Mouse (Mus musculus) heart, embryonic 12.5 days (tissue): ENCODE results near the gene Gys2. TPM values are rescaled to one million over a fixed set of nuclear protein-coding genes. Genes with fewer than 3 reads are reported as not detected.
"Not testable (repeated sequence)": the region's sequence is repeated elsewhere in the genome, so short reads cannot be mapped to it uniquely, and the experiment has no call there.

ENCODE experiments used
- ATAC-seq: fragments of 200-750 bp; cut with Nextera tagmentation; 2 replicates; pipeline ENCODE4 v1.8.0; 2017; ENCODE audit warnings: moderate TSS enrichment, moderate library complexity; ENCODE audit not compliant: insufficient number of reproducible peaks, low FRiP score
- H3K27ac ChIP-seq: fragments of 300-500 bp; sonication (generic); 2 replicates; pipeline ENCODE4 v1.5.1; 2016; ENCODE audit warnings: mild to moderate bottlenecking, moderate library complexity; ENCODE audit not compliant: poor library complexity, severe bottlenecking
- H3K27me3 ChIP-seq: fragments of 300-500 bp; sonication (generic); replicated peaks from 2 replicates; pipeline ENCODE4 v1.6.1; 2016; ENCODE audit warnings: mild to moderate bottlenecking, moderate library complexity
- H3K36me3 ChIP-seq: fragments of 300-500 bp; sonication (generic); 2 replicates; pipeline ENCODE4 v1.6.1; 2016; ENCODE audit warnings: mild to moderate bottlenecking, moderate library complexity
- H3K4me1 ChIP-seq: fragments of 300-500 bp; sonication (generic); replicated peaks from 2 replicates; pipeline ENCODE4 v1.6.1; 2016; ENCODE audit warnings: mild to moderate bottlenecking
- H3K4me2 ChIP-seq: fragments of 300-500 bp; sonication (generic); 2 replicates; pipeline ENCODE4 v1.6.1; 2016; ENCODE audit warnings: mild to moderate bottlenecking, moderate library complexity
- H3K4me3 ChIP-seq: fragments of 300-500 bp; sonication (generic); 2 replicates; pipeline ENCODE4 v1.5.1; 2016; ENCODE audit warnings: mild to moderate bottlenecking
- H3K9ac ChIP-seq: fragments of 300-500 bp; sonication (generic); 2 replicates; pipeline ENCODE4 v1.6.1; 2016; ENCODE audit warnings: mild to moderate bottlenecking, moderate library complexity
- H3K9me3 ChIP-seq: fragments of 300-500 bp; sonication (generic); replicated peaks from 2 replicates; pipeline ENCODE4 v1.6.1; 2016; ENCODE audit warnings: mild to moderate bottlenecking, moderate library complexity
- WGBS: fragments of 180-500 bp; shearing (Covaris S2); methylation state at CpG from one replicate; pipeline ENCODE4 v1.1.7; 2016; 5-methylcytosine and 5-hydroxymethylcytosine counted together
- polyA plus RNA-seq: library from polyadenylated mRNA; unstranded; fragments of >200 nt; fragmentation: Nextera tagmentation; extraction: Ambion mirVana; gene quantifications from 2 replicates; pipeline ENCODE4 v1.2.1, GENCODE M21; 2016

Gene Gys2
- polyA plus RNA-seq: 0.40 TPM in 1 of 2 replicates, not detected in the other

DNA sequence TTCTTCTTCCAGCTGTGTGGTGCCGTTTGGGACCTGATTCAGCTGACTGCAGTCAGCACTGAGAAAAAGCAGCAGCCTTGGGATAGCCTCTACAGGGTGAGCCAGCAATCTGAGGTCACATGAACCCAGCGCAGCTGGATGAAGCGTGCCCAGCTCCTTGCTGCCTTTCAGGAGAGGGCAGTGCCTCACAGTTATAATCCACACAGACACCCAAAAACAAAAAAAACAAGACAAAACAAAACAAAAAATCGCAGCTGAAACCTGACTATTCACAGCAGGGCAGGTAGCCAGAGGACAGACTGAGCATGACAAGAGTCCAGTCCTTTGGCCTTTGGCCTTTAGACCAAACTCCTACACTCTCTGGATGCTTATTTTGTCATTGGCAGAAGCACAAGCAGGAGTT is at the start of gene Gys2:
TSS of gene Gys2 (minus strand) at position 309 of the 403 bp plus-strand sequence.
- no peak for ATAC-seq
- H3K27ac ChIP-seq: no peak within 1 kb of the TSS
- H3K9ac ChIP-seq: no peak within 1 kb of the TSS
- no peaks in the 10 kb centered on the region for H3K36me3 ChIP-seq
- H3K4me1 ChIP-seq: no peaks in the 10 kb centered on the region
- H3K4me3 ChIP-seq: no peak within 1 kb of the TSS
- WGBS: 61% methylated on average over 4 of the region's 4 CpGs
- H3K9me3 ChIP-seq: no peaks in the 10 kb centered on the region
- no peaks in the 10 kb centered on the region for H3K27me3 ChIP-seq
- H3K4me2 ChIP-seq: no peak within 1 kb of the TSS

DNA sequence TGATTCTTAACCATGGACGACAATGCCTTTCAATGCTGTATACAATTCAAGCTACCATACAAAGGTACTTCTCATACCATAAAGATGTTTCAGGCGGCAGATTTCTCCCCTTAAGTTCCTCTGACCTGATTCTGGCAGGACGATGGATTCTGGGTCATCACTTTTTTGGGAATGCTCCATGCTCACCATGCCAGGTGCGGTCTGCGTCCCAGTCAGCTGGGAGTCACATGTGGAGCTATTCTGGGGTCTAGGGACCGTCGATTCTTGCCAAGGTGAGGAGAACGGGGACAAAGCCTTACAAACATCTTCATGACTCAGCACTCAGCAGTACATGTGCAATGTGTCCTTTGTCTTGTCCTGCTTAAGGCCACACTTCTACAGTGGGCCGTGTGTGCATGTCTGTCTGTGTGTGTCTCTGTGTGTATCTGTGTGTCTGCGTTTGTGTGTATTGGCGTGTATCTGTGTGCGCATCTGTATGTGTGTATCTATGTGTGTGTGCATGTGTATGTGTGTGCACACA is 48.7 kb upstream of the Gys2 start:
- no peaks in the 10 kb centered on the region for H3K9me3 ChIP-seq
- H3K4me1 ChIP-seq: no peaks in the 10 kb centered on the region
- H3K36me3 ChIP-seq: no peaks in the 10 kb centered on the region
- H3K9ac ChIP-seq: no peak overlapping the region
- H3K27me3 ChIP-seq: 0 out of 2 replicates have a peak, but pooled peaks cover 3% of the 10 kb centered on the region
- WGBS: 76% methylated on average over 12 of the region's 12 CpGs
- H3K27ac ChIP-seq: no peak overlapping the region
- H3K4me3 ChIP-seq: no peak overlapping the region
- no peak for ATAC-seq
- no peak overlapping the region for H3K4me2 ChIP-seq

DNA sequence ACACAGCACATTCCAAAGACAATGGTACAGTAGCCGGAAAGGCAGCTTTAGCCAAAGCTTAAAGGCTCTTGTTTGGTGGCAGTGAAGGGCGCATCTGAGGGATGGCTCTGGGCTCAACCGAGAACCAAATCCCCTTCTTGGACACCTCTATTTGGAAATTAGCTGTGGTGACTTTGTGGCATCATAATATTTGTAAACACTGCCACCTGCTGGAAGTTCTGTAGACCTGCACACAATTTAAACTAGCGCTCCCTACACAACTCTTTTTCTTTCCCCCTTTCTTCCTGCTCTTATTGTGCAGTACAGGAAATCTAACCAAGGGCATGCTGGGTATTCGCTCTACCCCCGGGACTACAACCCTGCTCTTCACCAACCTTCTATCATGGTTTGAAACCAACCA is 46.2 kb upstream of the Gys2 start:
- Histone ChIP-seq H3K36me3 (no peaks in the 10 kb centered on the region), H3K4me3 (no peak overlapping the region), H3K27ac (no peak overlapping the region), H3K9me3 (no peaks in the 10 kb centered on the region), H3K4me2 (no peak overlapping the region), H3K4me1 (peaks cover 4% of the 10 kb centered on the region; the same call in 1 of the 2 replicates), H3K27me3 (peaks cover 6% of the 10 kb centered on the region), H3K9ac (no peak overlapping the region)
- 11% methylated on average over 6 of the region's 6 CpGs for WGBS
- ATAC-seq: no peak

DNA sequence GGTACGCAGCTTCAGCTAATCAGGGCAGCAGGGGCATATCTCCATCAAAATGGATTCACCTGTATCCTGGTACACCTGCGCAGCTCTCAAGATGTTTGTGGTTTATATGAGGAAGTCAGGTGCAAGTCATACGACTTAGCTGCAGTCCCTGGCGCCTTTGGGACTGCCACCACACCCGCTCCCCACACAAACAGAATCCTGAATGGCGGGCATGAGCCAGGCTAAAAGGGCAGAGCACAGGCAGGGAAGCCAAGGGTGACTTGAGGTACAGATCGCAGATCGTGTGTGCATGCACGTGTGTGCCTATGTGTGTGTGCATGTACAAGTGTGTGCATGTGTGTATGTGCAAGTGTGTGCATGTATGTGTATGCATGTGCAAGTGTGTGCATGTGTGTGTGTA is 42.5 kb upstream of the Gys2 start:
- not testable (repeated sequence) for H3K4me1 ChIP-seq, H3K27ac ChIP-seq, H3K9ac ChIP-seq, H3K4me2 ChIP-seq, H3K4me3 ChIP-seq, H3K9me3 ChIP-seq, ATAC-seq, H3K36me3 ChIP-seq
- 64% methylated on average over 9 of the region's 9 CpGs for WGBS
- H3K27me3 ChIP-seq: peaks cover 25% of the 10 kb centered on the region

DNA sequence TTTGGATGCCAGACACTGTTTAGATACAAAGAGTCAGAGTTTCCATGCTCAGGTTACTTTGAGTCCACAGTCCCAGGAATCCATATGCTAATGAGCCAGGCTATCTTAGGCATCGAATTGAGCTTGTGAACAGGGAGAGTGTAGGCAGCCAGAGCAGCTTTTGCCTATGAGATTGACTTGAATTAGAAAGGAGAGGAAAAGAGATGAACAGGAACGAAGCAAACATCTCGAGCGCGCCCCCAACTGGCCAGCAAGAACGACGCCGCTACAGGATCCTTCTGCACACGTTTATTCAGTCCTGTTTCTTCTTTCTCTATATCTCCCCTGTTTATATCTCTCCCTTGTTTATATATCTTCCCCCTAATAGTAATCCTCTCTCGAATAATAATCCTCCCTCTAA is 42.0 kb upstream of the Gys2 start:
- ATAC-seq: no peak
- no peak overlapping the region for H3K9ac ChIP-seq
- peaks cover 25% of the 10 kb centered on the region for H3K27me3 ChIP-seq
- H3K4me2 ChIP-seq: no peak overlapping the region
- no peaks in the 10 kb centered on the region for H3K36me3 ChIP-seq
- peaks cover 4% of the 10 kb centered on the region; the same call in 1 of the 2 replicates for H3K4me1 ChIP-seq
- no peaks in the 10 kb centered on the region for H3K9me3 ChIP-seq
- H3K4me3 ChIP-seq: no peak overlapping the region
- 1% methylated on average over 10 of the region's 10 CpGs for whole genome bisulfite sequencing
- H3K27ac ChIP-seq: no peak overlapping the region

DNA sequence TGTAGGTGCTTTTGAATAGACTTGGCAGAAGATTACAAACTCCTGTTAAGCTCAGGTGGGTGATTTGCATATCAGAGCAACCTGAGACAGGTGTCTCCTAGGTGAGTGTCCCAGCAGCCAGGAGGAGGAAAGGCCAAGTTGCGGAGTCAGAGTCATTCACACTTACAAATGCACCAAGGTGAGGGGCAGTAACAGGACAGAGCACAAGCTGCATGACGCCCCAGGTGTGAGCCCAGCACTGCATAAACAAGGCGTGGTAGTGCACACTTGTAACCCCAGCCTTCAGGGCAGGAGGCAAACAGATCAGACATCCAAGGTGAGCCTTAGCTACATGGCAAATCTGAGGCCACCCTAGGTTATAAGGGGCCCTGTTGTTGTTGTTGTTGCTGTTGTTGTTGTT is 40.0 kb upstream of the Gys2 start:
- peaks cover 25% of the 10 kb centered on the region for H3K27me3 ChIP-seq
- no peak overlapping the region for H3K9ac ChIP-seq
- WGBS: 25% methylated on average over 3 of the region's 3 CpGs
- H3K4me1 ChIP-seq: peaks cover 15% of the 10 kb centered on the region
- H3K4me2 ChIP-seq: no peak overlapping the region
- no peak for ATAC-seq
- no peak overlapping the region for H3K4me3 ChIP-seq
- no peaks in the 10 kb centered on the region for H3K36me3 ChIP-seq
- no peak overlapping the region for H3K27ac ChIP-seq
- H3K9me3 ChIP-seq: no peaks in the 10 kb centered on the region

DNA sequence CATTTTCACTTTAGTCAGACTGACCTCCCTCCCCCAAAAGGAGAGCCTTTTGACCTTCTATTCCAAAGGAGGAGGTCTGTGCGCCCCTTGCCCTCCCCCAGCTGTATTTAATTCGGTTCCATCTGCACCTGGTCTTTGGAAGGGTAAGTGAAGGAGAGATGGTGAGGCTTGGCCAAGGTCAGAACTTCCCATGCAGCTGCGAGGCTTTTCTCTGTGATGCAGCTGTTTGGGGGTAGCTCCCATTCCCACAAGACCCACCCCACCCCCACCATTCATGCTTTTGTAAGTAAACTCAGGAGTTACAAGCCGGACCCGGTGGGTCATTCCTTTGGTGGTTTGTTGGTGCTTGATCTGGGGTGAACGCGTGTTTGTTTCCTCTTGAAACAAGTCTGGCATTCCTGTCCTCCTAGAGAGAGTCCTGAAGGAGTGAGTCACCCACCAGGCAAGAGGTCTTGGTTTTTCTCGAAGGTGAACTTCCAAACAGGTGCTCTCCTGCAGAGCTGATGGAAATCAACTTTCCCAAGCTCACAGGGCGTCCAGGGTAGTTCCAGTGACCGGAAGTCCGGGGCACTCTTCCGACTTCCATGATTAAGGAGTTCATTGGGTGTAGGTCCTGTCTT is 38.7 kb upstream of the Gys2 start:
- Histone ChIP-seq H3K4me1 (peaks cover 18% of the 10 kb centered on the region), H3K9me3 (no peaks in the 10 kb centered on the region), H3K9ac (no peak overlapping the region), H3K27ac (no peak overlapping the region), H3K4me3 (no peak overlapping the region), H3K36me3 (no peaks in the 10 kb centered on the region), H3K27me3 (peaks cover 22% of the 10 kb centered on the region), H3K4me2 (no peak overlapping the region)
- ATAC-seq: no peak
- WGBS: 27% methylated on average over 12 of the region's 12 CpGs

DNA sequence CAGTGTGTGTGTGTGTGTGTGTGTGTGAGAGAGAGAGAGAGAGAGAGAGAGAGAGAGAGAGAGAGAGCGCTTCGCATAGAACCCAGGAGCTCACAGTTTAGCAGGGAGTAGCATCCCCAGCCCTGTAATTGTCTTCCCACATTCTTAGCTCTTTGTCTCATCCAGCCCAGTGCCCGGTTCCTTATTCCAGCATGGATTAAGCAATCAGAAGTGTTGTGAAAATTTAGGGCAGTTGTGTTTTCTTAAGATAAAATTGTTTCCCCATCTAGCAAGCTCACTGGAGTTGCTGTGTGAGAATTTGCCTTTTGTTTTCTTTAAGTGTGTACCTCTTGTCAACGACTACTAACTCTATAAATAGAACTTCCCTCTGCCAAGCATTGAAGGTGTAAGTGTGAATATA is 35.8 kb upstream of the Gys2 start:
- H3K27ac ChIP-seq: peak overlapping the region; percentile 83
- 8% methylated on average over 4 of the region's 4 CpGs for WGBS
- no peak overlapping the region for H3K4me3 ChIP-seq
- H3K4me1 ChIP-seq: peaks cover 29% of the 10 kb centered on the region
- peaks cover 19% of the 10 kb centered on the region for H3K27me3 ChIP-seq
- no peak for ATAC-seq
- H3K4me2 ChIP-seq: peak overlapping the region; percentile 85
- no peak overlapping the region for H3K9ac ChIP-seq
- peaks cover 14% of the 10 kb centered on the region; the same call in 1 of the 2 replicates for H3K36me3 ChIP-seq
- no peaks in the 10 kb centered on the region for H3K9me3 ChIP-seq

DNA sequence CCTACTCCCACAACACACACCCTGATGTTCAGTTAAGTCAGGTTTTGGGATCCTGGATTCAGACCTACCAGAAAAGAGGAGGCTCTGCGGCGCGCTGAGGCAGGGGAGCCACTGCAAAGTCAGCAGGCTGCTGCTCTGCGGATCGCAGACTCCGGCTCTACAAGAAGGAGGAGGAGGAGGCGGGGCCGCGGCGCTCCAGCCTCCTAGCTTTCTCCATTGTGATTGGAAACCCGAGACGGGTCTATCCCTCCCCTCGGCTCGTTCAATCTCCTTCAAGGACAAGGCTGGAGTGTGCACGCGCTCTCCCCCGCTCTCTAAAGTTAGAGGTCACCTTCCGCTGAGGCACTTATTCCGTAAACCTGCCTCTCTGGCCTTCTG is 34.9 kb upstream of the Gys2 start, which contains the start of gene Ldhb:
TSS of gene Ldhb (minus strand) at position 173 of the 378 bp plus-strand sequence.
- peaks cover 12% of the 10 kb centered on the region for H3K27me3 ChIP-seq
- H3K4me1 ChIP-seq: peaks cover 30% of the 10 kb centered on the region
- H3K36me3 ChIP-seq: peaks cover 19% of the 10 kb centered on the region
- peak; percentile 95 for ATAC-seq
- peak within 1 kb of the TSS; percentile 61 for H3K4me3 ChIP-seq
- H3K9ac ChIP-seq: peak within 1 kb of the TSS; percentile 80
- H3K9me3 ChIP-seq: no peaks in the 10 kb centered on the region
- WGBS: 0% methylated on average over 19 of the region's 19 CpGs
- H3K4me2 ChIP-seq: peak within 1 kb of the TSS; percentile 85
- H3K27ac ChIP-seq: peak within 1 kb of the TSS; percentile 83

DNA sequence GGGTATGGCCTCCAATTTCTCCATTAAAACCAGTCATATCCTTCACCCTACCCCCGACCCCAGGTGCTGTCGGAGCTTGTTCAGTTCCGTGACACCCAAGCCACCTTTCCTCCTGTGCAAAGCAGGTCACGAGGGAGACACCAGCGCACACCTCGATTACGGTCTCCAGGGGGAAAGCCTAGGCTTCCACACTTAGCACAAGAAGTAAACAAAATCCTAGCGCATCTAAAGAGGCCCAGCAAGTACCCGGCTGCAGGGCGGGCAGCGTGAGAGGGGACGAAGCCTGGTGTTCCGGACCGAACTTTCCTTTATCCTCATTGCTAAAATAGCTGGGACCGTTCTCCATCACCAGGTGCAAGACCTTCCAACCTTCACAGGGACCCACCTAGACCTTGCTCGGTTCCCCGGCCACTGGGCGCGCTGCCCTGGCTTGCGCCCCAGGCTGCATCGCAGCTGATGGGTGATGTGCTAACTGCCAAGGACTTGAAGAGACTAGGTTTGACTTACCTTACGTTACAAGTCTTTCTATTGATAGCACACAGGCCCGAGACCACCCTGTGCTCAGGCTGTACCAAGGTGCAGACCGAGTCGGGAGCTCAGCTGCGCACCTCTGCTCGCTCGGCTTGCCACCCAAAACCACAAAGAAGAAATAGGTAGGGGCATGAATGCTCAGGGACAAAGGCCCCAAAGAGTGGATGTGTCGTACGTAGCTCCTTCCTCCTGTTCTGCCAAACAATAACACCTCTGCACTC is 34.3 kb upstream of the Gys2 start:
- Histone ChIP-seq H3K36me3 (peaks cover 24% of the 10 kb centered on the region), H3K27ac (peak overlapping the region; percentile 83), H3K4me1 (peaks cover 30% of the 10 kb centered on the region), H3K27me3 (peaks cover 10% of the 10 kb centered on the region), H3K9ac (peak overlapping the region; percentile 80), H3K4me3 (peak overlapping the region; percentile 61), H3K4me2 (peak overlapping the region; percentile 85), H3K9me3 (no peaks in the 10 kb centered on the region)
- WGBS: 2% methylated on average over 30 of the region's 30 CpGs
- peak; percentile 20 for ATAC-seq

DNA sequence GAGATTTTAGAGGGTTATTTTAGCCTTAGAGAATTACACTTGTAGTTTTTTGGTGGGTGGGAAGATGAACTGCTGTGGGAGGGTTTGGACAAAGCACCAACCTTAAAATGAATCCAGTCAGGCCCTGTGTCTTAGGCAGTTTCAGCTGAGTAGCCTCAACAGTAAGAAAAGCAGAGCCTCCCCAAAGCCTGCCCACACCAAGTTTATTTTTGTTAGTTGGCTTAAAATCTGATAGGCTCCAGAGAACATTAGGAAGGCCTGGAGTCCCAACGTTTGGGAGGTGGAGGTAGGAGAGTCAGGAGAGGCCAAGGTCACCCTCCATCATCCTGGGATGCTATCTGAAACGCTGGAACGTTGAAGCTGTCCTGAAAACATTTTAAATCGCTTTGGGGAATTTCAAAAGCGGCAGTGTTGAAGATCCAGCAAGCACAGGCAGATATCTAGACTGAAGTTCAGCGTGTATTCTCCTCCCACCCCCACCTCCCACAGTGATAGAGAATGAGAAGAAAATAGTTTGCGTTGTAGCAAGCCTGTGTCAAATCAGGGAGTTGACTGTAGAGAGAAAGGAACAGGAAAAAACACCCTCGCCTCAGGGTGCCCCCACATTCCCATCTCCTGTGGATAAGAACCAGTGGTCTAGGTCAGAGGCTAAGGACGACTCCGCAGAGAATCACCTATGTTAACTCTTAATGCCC is 33.6 kb upstream of the Gys2 start:
- Histone ChIP-seq H3K9ac (peak overlapping the region; percentile 80), H3K36me3 (peaks cover 32% of the 10 kb centered on the region), H3K9me3 (no peaks in the 10 kb centered on the region), H3K4me1 (peaks cover 30% of the 10 kb centered on the region), H3K4me2 (peak overlapping the region; percentile 85), H3K27ac (peak overlapping the region; percentile 83), H3K4me3 (peak overlapping the region; percentile 61), H3K27me3 (peaks cover 6% of the 10 kb centered on the region)
- 4% methylated on average over 10 of the region's 10 CpGs for WGBS
- ATAC-seq: no peak
